Mouse (Mus musculus) lung, embryonic 14.5 days (tissue): ENCODE measurements at regions not wholly inside any gene's neighbourhood (a gene's known extent, or its start where the extent isn't known, plus 50 kb on each side); places are given as distances from the start of the nearest gene placed in this dataset.

Experiments
- ATAC-seq: fragments of 200-750 bp; cut with Nextera tagmentation; 2 replicates; pipeline ENCODE4 v1.8.0; 2017; ENCODE audit warnings: mild to moderate bottlenecking, moderate TSS enrichment, moderate library complexity; ENCODE audit not compliant: insufficient read depth
- DNase-seq: peaks from one replicate; pipeline ENCODE4 v3.0.0-alpha.2; 2015
- H3K27ac ChIP-seq: fragments of 300-500 bp; sonication (generic); 2 replicates; pipeline ENCODE4 v1.5.1; 2014; ENCODE audit warnings: low read depth, mild to moderate bottlenecking, moderate library complexity
- H3K27me3 ChIP-seq: fragments of 300-500 bp; sonication (generic); 2 replicates; pipeline ENCODE4 v1.6.1; 2014; ENCODE audit warnings: low read length, control low read depth; ENCODE audit not compliant: insufficient read depth
- H3K36me3 ChIP-seq: fragments of 300-500 bp; sonication (generic); 2 replicates; pipeline ENCODE4 v1.6.1; 2014; ENCODE audit warnings: control low read depth; ENCODE audit not compliant: insufficient read depth
- H3K4me1 ChIP-seq: fragments of 300-500 bp; sonication (generic); 2 replicates; pipeline ENCODE4 v1.6.1; 2014; ENCODE audit warnings: antibody characterized with exemption, control low read depth; ENCODE audit not compliant: insufficient read depth
- H3K4me2 ChIP-seq: fragments of 300-500 bp; sonication (generic); 2 replicates; pipeline ENCODE4 v1.6.1; 2014; ENCODE audit warnings: mild to moderate bottlenecking
- H3K4me3 ChIP-seq: fragments of 300-500 bp; sonication (generic); 2 replicates; pipeline ENCODE4 v1.5.1; 2014; ENCODE audit warnings: low read depth, low read length
- H3K9ac ChIP-seq: fragments of 300-500 bp; sonication (generic); 2 replicates; pipeline ENCODE4 v1.6.1; 2014
- H3K9me3 ChIP-seq: fragments of 300-500 bp; sonication (generic); 2 replicates; pipeline ENCODE4 v1.6.1; 2016; ENCODE audit warnings: low read depth, low read length, control low read depth
- CTCF ChIP-seq: IDR thresholded peaks from 2 replicates; pipeline ENCODE4 v1.5.1; 2016; ENCODE audit warnings: antibody characterized with exemption, low read depth
- WGBS: fragments of 180-500 bp; shearing (Covaris S2); extraction: QIAGEN DNeasy Blood & Tissue Kit; methylation state at CpG from one replicate; pipeline ENCODE4 v1.1.7; 2014; 5-methylcytosine and 5-hydroxymethylcytosine counted together

DNA sequence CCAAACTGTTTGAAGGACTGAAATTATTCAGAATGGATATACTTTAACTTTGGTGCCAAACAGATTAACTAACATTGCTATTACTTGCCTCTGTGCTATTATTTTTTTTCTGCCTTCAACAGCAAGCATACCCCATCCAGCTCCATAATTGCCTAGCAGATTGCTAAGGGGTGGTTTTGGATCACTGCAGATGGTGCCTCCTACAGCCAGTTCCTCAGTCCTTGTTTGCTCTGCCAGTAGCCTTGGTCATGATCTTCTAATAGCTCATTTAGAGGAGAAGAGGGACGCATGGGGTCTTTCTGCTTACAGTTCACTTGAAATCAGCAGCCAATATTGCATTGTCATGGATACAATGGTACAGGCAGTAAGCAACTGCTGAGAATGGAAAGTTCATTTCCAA lies 880.8 kb downstream of the Epha4 start:
- Histone ChIP-seq H3K9me3 (no peaks in the 10 kb centered on the region), H3K27me3 (no peaks in the 10 kb centered on the region), H3K4me3 (no peak overlapping the region), H3K27ac (no peak overlapping the region), H3K9ac (no peak overlapping the region), H3K4me1 (no peaks in the 10 kb centered on the region), H3K36me3 (no peaks in the 10 kb centered on the region), H3K4me2 (no peak overlapping the region)
- ATAC-seq: no peak
- no peak for TF ChIP-seq CTCF
- 64% methylated on average over 1 of the region's 1 CpGs for WGBS
- no peak for DNase-seq

DNA sequence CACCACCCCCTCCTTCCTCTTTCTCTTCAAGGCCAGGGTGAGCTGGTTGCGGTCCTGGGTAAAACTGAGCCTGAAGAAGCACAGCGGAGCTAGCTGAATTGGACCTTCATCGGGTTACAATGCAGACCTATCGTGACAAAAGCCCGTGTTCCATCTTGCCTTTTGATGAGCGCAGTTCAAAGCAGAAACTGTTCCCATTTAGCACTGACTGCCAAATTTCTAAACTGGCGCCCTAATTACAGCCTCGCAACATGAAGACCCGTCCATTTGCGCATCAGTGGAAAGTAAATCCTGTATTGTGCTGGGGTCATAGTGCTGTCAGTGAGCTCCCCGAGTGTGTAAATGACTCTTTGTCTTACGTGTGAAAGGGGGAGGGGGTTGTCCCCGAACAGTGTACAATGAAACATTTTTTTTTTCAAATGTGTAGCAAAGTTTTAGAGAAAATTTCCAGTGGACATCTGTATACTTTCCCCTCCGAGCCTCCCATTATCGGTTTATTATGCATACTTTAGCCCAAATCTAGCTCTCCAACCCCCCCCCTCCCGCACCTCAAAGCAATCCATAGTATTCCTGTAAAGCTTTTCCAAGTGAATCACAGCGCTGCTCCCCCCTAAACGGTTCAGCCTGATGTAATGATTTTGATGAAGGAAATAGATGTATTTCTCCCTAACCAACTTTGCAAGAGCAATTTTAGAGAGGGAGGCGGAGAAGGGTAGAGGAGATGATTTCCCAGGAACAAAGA lies 877.4 kb downstream of the Epha4 start:
- H3K27me3 ChIP-seq: no peaks in the 10 kb centered on the region
- no peak for TF ChIP-seq CTCF
- no peaks in the 10 kb centered on the region for H3K36me3 ChIP-seq
- H3K4me2 ChIP-seq: no peak overlapping the region
- H3K4me1 ChIP-seq: no peaks in the 10 kb centered on the region
- H3K9me3 ChIP-seq: no peaks in the 10 kb centered on the region
- no peak for DNase-seq
- no peak overlapping the region for H3K27ac ChIP-seq
- no peak overlapping the region for H3K4me3 ChIP-seq
- WGBS: 84% methylated on average over 19 of the region's 19 CpGs
- ATAC-seq: no peak
- no peak overlapping the region for H3K9ac ChIP-seq

DNA sequence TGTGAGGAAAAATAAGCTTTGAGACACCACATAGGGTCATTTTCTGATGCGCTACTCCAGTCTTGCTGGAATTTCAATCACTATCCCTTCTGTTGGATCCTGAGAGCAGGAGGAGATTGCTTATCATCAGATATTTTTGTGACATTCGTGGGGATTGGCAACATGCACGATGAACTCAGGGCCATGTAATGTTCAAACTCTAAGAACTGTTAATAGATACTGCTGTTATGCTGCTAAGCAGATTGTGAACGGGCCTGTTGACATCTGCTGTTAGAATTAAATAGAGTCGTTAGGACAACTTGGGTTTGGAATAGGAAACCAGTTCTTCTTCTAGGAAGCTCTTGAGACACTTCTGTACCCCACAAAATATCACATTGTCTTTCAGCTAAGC lies 876.9 kb downstream of the Epha4 start:
- no peak overlapping the region for H3K9ac ChIP-seq
- no peaks in the 10 kb centered on the region for H3K36me3 ChIP-seq
- H3K9me3 ChIP-seq: no peaks in the 10 kb centered on the region
- whole genome bisulfite sequencing: 71% methylated on average over 5 of the region's 5 CpGs
- no peak overlapping the region for H3K4me3 ChIP-seq
- DNase-seq (no peak), ATAC-seq (no peak)
- no peak overlapping the region for H3K27ac ChIP-seq
- no peaks in the 10 kb centered on the region for H3K4me1 ChIP-seq
- H3K4me2 ChIP-seq: no peak overlapping the region
- no peak for TF ChIP-seq CTCF
- H3K27me3 ChIP-seq: no peaks in the 10 kb centered on the region

DNA sequence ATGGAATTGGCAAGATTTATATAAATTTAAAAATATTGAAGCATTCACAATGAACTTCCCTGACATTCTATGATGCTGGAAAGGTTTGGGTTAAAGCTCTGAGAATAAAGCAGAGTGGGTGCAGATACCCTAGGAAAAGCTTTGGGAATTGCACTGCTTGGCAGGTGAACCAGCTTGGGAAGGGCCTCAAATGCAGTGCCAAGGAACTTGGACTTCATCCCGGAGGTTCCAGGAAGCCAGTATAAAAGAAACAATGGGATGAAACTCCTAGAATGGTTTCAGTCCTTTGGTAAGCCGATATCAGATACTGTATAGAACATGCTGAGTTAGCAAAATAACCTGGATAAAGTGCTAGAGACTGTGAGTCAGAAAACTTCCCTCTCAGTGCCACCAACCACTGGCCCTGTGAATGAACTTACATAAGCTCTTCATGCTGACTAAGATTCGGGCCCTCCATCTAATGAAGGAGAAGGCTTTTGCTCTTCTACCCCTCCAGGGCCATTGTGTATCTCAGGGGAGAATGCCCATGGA lies 873.6 kb downstream of the Epha4 start:
- DNase-seq: no peak
- H3K4me3 ChIP-seq: no peak overlapping the region
- no peak overlapping the region for H3K9ac ChIP-seq
- no peaks in the 10 kb centered on the region for H3K36me3 ChIP-seq
- no peak overlapping the region for H3K4me2 ChIP-seq
- H3K4me1 ChIP-seq: no peaks in the 10 kb centered on the region
- H3K9me3 ChIP-seq: no peaks in the 10 kb centered on the region
- H3K27me3 ChIP-seq: no peaks in the 10 kb centered on the region
- no peak for ATAC-seq
- TF ChIP-seq CTCF: no peak
- WGBS: 87% methylated on average over 3 of the region's 3 CpGs
- H3K27ac ChIP-seq: no peak overlapping the region

DNA sequence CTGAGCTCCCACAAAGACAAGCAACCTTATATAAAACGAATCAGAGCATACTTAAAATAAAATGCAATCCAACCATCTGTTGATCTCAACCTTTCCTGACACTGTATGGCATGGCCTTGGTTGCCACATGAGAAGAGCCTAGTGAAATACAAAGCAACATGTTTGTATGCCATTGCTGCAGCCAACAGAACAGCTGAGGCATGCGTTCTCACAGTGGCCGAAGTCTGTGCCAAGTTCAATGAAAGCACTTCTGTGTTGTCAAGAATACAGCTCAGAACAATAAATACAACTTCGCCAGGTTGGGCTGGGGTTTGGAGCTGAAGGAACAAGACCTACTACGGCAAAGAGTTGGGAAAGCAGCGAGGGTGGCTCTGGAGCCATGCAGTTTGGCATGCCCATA lies 872.2 kb downstream of the Epha4 start:
- no peak for DNase-seq

DNA sequence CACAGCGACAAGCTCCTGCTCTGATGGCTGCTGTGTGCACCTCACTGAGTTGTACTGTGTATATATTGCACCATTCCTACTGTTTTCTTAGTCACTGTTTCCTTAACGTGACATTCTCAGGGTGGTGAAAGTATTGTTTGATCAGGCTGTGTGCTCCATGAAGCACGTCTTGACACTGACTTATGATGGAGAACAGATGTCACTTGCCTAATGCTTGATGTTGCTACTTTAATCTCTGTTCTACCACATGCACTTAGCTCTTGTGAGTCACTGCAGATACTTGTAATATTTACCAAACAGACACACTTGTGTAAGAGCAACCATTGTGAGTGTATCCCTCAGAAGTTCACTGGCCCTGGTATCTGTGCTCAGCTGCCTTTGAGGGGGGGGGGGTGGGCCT lies 870.0 kb downstream of the Epha4 start:
- no peak for TF ChIP-seq CTCF
- ATAC-seq (no peak), DNase-seq (peak; percentile 21)
- H3K4me2 ChIP-seq: no peak overlapping the region
- no peak overlapping the region for H3K27ac ChIP-seq
- H3K36me3 ChIP-seq: no peaks in the 10 kb centered on the region
- H3K4me1 ChIP-seq: no peaks in the 10 kb centered on the region
- no peak overlapping the region for H3K4me3 ChIP-seq
- H3K9me3 ChIP-seq: no peaks in the 10 kb centered on the region
- H3K27me3 ChIP-seq: no peaks in the 10 kb centered on the region
- WGBS: 19% methylated on average over 3 of the region's 3 CpGs
- H3K9ac ChIP-seq: no peak overlapping the region

More for the DNA sequence above, 872.2 kb downstream of the Epha4 start:
- 84% methylated on average over 6 of the region's 6 CpGs for WGBS
- Histone ChIP-seq H3K4me2 (no peak overlapping the region), H3K27ac (no peak overlapping the region), H3K9me3 (no peaks in the 10 kb centered on the region), H3K4me3 (no peak overlapping the region), H3K27me3 (no peaks in the 10 kb centered on the region), H3K9ac (no peak overlapping the region), H3K36me3 (no peaks in the 10 kb centered on the region), H3K4me1 (no peaks in the 10 kb centered on the region)
- no peak for ATAC-seq
- no peak for TF ChIP-seq CTCF

DNA sequence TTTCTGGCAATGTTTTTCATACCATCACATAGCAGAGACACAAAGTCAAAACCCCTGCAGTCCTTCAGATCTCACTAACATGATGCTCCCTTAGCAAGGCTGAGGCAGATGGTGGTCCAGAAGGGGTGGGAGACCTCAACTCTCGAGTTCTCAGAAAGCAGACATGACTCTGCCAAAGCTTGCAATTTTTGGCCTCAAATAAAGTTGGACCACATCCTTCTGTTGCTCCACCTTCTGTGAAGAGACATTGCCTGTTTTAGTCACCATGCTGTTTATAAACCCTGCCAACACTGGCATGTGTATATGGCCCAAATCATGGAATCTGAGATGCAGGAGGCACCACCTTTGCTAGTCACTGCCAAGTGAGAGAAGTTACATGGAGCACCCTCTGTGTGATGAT lies 860.1 kb downstream of the Epha4 start:
- 58% methylated on average over 1 of the region's 1 CpGs for WGBS
- no peak overlapping the region for H3K4me2 ChIP-seq
- H3K9me3 ChIP-seq: no peaks in the 10 kb centered on the region
- no peaks in the 10 kb centered on the region for H3K27me3 ChIP-seq
- TF ChIP-seq CTCF: no peak
- no peaks in the 10 kb centered on the region for H3K4me1 ChIP-seq
- H3K36me3 ChIP-seq: no peaks in the 10 kb centered on the region
- no peak for ATAC-seq
- H3K9ac ChIP-seq: no peak overlapping the region
- H3K4me3 ChIP-seq: no peak overlapping the region
- DNase-seq: no peak
- H3K27ac ChIP-seq: no peak overlapping the region

DNA sequence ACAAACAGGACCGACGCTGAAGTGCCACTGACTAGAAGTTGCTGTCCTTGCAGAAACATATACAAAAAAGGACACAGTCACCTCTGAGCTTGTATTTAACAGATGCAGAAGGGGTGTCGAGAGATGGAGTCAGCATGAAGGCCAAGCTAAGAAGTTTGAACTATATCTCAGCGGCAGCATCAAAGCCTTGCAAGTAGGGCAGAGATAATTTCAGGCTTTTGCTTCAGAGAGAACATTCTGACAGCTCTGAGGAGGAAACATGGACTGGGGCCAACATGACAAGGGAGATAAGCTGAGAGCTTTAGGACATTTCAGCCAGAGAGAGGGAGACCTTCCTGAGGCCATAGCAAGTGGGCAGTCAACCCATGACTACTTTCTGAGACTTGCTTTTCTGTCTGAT lies 856.7 kb downstream of the Epha4 start:
- peak; percentile 89 for ATAC-seq
- Histone ChIP-seq H3K36me3 (no peaks in the 10 kb centered on the region), H3K27me3 (no peaks in the 10 kb centered on the region), H3K4me2 (no peak overlapping the region), H3K4me3 (no peak overlapping the region), H3K9me3 (no peaks in the 10 kb centered on the region), H3K9ac (no peak overlapping the region), H3K27ac (no peak overlapping the region), H3K4me1 (no peaks in the 10 kb centered on the region)
- peak; percentile 90 for DNase-seq
- 33% methylated on average over 4 of the region's 4 CpGs for WGBS
- TF ChIP-seq CTCF: no peak
